Mouse (Mus musculus) activated CD4-positive, CD25-positive, alpha-beta regulatory T cell, adult 4 months (primary cell): Measurements from ENCODE around the gene Prkacb. TPM values are rescaled to one million over a fixed set of nuclear protein-coding genes. Genes with fewer than 3 reads are reported as not detected.

Source experiments
- ATAC-seq: one replicate; pipeline ENCODE4 v1.8.0; 2017
- polyA plus RNA-seq, 2 experiments: library from polyadenylated mRNA; unstranded; fragments of 100-300 nt; shearing (Covaris generic); gene quantifications; one replicate each; pipeline ENCODE4 v1.2.1; 2017

Prkacb gene
- polyA plus RNA-seq, 2 experiments from 2014 or later: 127 to 144 TPM

DNA sequence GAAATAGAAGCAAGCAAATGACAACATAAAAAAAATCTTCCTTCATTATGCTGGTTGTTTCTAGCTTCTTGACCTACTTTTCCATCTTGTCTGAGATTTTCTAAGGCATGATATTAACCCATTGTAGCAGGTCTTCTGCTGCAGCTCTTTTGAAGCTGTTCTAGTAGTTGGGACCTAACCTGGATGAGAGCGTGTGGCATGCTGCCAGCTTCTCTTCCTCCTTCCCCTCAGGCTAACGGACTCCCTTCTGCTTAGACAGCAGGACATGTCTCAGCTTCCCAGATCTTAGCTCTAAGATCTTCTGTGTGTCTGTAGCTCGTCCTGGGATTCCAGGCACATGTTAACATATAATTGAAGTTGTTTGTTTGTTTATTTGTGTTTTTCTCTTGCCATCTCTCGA, 93.1 kb downstream of the Prkacb start:
- no peak for ATAC-seq

- no peak for ATAC-seq
Measured at GRCm38 (mm10) chr3:146718251-146718650, 94.5 kb downstream of the Prkacb start.

DNA sequence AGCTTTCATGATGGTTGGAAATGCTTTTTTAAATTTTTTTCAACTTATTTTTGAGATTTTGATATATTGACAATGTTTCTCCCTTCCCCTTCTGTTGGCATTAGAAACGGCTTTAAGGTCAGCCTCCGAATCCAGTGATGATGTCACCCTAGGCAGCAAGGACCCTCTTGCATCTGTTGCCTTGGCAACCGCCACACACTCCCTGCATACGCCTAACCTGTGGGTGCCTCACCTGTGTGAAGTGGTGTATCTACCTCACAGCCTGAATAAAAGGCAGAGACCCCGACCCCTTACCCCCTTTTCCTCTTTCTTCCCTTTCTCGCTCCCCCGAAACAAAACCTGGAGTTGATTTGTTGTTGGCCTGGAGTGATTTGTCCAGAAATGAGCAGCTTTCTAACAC, 100.5 kb downstream of the Prkacb start:
- ATAC-seq: no peak

GRCm38 (mm10) chr3:146711559-146711958, 101.2 kb downstream of the Prkacb start:
- no peak for ATAC-seq

- no peak for ATAC-seq
Measured at GRCm38 (mm10) chr3:146711084-146711483, 101.7 kb downstream of the Prkacb start.

- no peak for ATAC-seq
Measured at GRCm38 (mm10) chr3:146709086-146709485, 103.7 kb downstream of the Prkacb start.

GRCm38 (mm10) chr3:146708381-146708780, 104.4 kb downstream of the Prkacb start:
- no peak for ATAC-seq

- no peak for ATAC-seq
Measured at GRCm38 (mm10) chr3:146704099-146704498, 108.7 kb downstream of the Prkacb start.

DNA sequence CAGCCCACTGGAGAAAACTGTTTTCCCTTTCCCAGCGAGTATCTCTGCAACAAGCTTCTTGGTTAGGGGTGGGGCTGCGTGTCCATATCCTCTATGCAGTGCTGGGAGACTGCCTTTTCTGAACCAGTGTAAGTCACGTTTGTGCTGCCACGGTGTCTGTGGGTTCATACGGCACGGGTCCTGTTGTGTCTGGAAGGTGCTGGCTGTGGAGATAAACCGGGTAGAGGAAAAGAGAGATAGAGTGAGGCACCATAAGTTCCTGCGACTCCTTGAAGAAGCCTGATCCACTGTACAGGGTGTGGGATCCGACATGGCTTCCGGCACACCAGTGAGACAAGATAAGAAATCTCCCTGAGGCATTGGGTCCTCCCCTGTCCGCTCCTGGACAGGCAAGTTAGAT, 112.7 kb downstream of the Prkacb start:
- ATAC-seq: no peak

- ATAC-seq: no peak
Measured at GRCm38 (mm10) chr3:146698982-146699381, 113.8 kb downstream of the Prkacb start.

GRCm38 (mm10) chr3:146692547-146692946, 120.2 kb downstream of the Prkacb start:
- ATAC-seq: no peak

DNA sequence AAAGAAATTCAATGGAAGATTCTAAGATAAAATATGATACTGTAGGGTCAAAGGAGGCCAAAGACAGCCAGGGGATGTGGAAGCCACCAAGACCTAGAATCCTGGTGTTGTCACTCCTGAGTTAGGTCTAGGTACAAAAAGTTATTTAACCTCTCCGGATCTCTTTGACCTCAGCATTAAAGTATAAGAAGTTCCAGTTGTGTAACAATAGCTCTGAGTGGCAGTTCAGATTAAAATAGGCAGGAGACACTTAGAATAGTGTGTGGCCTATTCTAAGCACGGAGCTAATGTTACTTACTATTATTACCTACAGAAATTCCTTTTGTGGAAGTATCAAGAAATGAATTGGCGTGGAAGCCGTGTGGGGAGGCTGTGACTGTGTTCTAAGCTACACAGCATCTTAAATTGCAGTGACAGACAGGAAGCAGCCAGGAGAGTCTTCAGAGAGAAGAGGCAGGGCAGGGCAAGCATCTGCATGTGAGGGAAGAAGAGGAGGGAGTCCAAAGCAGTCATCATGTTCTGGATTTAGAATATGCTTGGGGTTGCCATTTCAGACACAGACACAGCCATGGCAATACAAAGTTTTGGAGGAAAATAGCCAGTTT, 125.6 kb downstream of the Prkacb start:
- no peak for ATAC-seq

DNA sequence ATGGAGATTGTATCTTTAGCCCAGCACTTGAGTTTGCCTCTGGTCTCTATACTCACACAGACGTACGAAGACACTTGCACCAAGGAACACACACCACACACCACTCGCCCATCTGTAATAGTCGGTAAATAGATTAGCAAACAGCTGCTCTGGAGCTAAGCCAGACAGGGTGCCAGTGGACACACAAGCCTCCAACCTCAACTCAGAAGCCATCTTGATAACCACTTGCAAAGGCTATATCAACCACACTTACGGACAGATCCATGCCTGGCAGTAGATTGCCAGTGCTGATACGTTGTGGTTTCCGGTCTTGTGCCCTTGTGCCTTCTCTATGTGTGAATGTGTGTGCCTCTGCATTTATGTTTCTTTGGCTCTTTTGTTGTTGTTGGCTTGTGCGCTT, 126.4 kb downstream of the Prkacb start:
- peak; percentile 57 for ATAC-seq

- no peak for ATAC-seq
Measured at GRCm38 (mm10) chr3:146684811-146685675, 127.7 kb downstream of the Prkacb start, which contains the start of gene Samd13. Gene Samd13, minus strand, starts transcription at chr3:146685592.

- ATAC-seq: no peak
Measured at GRCm38 (mm10) chr3:146683095-146683494, 129.7 kb downstream of the Prkacb start.

GRCm38 (mm10) chr3:146682140-146682651, 130.6 kb downstream of the Prkacb start:
- peak; percentile 60 for ATAC-seq

GRCm38 (mm10) chr3:146681696-146682095, 131.1 kb downstream of the Prkacb start:
- peak; percentile 17 for ATAC-seq

DNA sequence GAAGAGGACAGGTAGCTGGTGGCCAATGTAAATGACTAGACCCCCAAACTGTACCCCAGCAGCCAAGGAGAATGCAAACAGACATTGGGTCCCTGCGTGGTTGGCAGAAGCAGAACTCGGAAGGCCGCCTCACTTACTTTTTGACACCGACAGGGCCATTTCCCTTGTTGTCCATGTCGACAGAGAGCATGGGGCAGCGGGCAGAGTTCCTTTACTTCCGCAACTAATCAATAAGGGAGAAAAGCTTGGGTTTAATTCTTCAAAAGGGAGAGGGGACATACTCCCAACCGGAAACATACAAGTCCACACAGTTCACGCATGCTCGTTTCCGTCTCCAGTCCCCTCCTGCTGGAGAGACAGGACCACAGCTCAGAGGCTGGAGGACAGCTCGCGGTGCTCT, 132.2 kb downstream of the Prkacb start:
- no peak for ATAC-seq

DNA sequence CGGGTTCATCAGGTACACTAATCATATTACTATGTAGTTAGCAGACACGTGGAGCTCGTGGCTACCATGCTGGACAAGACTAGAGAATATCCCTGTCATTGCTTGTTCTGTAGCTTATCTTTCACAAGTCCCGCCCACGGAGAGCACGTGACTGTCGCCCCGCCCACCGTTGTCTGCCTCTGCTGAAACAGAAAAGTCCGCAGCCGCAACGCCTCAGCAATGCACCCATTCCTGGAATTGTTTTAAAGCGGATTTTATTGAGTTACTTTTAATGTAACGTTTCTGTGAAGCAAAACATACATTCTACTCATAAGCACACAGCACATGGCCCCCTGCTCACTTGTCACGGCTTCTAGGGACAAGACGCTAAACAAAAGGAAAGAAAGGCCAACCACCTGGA, 133.1 kb downstream of the Prkacb start:
- ATAC-seq: no peak
